Mouse (Mus musculus): ENCODE results near the gene Cuta.
"Not testable (repeated sequence)": the region's sequence is repeated elsewhere in the genome, so short reads cannot be mapped to it uniquely, and the experiment has no call there.

DNA sequence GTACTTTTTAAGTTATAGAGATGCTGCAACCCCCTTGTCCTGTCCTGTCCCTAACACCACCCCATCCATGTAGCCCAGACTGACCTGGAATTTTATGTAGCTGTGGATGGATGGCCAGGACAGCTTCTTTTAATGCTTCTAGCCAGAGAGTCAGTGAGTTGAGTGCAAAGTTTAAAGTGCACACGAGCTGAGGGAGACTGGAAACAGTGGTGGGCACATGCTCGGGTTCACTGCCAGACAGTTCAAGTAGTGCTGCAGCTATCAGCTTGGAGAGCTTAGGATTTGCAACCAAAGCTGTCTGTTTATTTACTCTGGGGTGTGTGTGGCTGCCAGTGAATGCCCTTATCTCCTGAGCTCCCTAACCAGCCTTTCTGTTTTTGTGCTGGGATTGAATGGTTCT is 19.9 kb downstream of the Cuta start:
- not testable (repeated sequence) for TF ChIP-seq CTCF (IDR thresholded peaks at IDR 0.05; ENCODE audit: control insufficient read depth, insufficient read depth, insufficient read length); MAX (IDR thresholded peaks at IDR 0.05); MYOG (IDR thresholded peaks at IDR 0.05; ENCODE audit: control insufficient read depth, extremely low read depth, insufficient read length); MYOD1 (IDR thresholded peaks at IDR 0.05; ENCODE audit: control insufficient read depth, insufficient read length, low read depth); USF1 (IDR thresholded peaks at IDR 0.05; ENCODE audit: low read depth); CEBPB (IDR thresholded peaks at IDR 0.05; ENCODE audit: low read depth)
